Mouse (Mus musculus) midbrain, postnatal 0 days (tissue): ENCODE measurements at regions not wholly inside any gene's neighbourhood (a gene's known extent, or its start where the extent isn't known, plus 50 kb on each side); places are given as distances from the start of the nearest gene placed in this dataset.

Source experiments
- ATAC-seq: fragments of 200-750 bp; cut with Nextera tagmentation; 2 replicates; pipeline ENCODE4 v1.8.0; 2017; ENCODE audit warnings: moderate number of reproducible peaks, mild to moderate bottlenecking, moderate TSS enrichment, moderate library complexity; ENCODE audit not compliant: low FRiP score
- DNase-seq: peaks from one replicate; pipeline ENCODE4 v3.0.0-alpha.2; 2015; ENCODE audit warnings: low spot score
- H3K27ac ChIP-seq: fragments of 300-500 bp; sonication (generic); 2 replicates; pipeline ENCODE4 v1.5.1; 2014; ENCODE audit warnings: low read depth, mild to moderate bottlenecking, low read length, mixed read lengths
- H3K27me3 ChIP-seq: fragments of 300-500 bp; sonication (generic); 2 replicates; pipeline ENCODE4 v1.6.1; 2014; ENCODE audit warnings: low read length, control low read depth, mixed read lengths; ENCODE audit not compliant: insufficient read depth
- H3K36me3 ChIP-seq: fragments of 300-500 bp; sonication (generic); 2 replicates; pipeline ENCODE4 v1.6.1; 2014; ENCODE audit warnings: low read length, control low read depth, mixed read lengths; ENCODE audit not compliant: insufficient read depth
- H3K4me1 ChIP-seq: fragments of 300-500 bp; sonication (generic); 2 replicates; pipeline ENCODE4 v1.6.1; 2014; ENCODE audit warnings: mild to moderate bottlenecking, control low read depth, antibody characterized with exemption, low read length, mixed read lengths; ENCODE audit not compliant: insufficient read depth
- H3K4me2 ChIP-seq: fragments of 300-500 bp; sonication (generic); 2 replicates; pipeline ENCODE4 v1.6.1; 2014; ENCODE audit warnings: low read depth, mild to moderate bottlenecking, low read length, mixed read lengths; ENCODE audit not compliant: poor library complexity, severe bottlenecking
- H3K4me3 ChIP-seq: fragments of 300-500 bp; sonication (generic); 2 replicates; pipeline ENCODE4 v1.5.1; 2014; ENCODE audit warnings: low read depth, mild to moderate bottlenecking, low read length, moderate library complexity
- H3K9ac ChIP-seq: fragments of 300-500 bp; sonication (generic); replicated peaks from 2 replicates; pipeline ENCODE4 v1.6.1; 2014; ENCODE audit warnings: mild to moderate bottlenecking, low read length, moderate library complexity, mixed read lengths; ENCODE audit not compliant: poor library complexity, severe bottlenecking
- H3K9me3 ChIP-seq: fragments of 300-500 bp; sonication (generic); 2 replicates; pipeline ENCODE4 v1.6.1; 2016; ENCODE audit warnings: low read length, control low read depth
- CTCF ChIP-seq: IDR thresholded peaks from 2 replicates; pipeline ENCODE4 v1.5.1; 2016; ENCODE audit warnings: antibody characterized with exemption, mild to moderate bottlenecking
- WGBS: fragments of 180-500 bp; shearing (Covaris S2); extraction: QIAGEN DNeasy Blood & Tissue Kit; methylation state at CpG from one replicate; pipeline ENCODE4 v1.1.7; 2014; 5-methylcytosine and 5-hydroxymethylcytosine counted together

DNA sequence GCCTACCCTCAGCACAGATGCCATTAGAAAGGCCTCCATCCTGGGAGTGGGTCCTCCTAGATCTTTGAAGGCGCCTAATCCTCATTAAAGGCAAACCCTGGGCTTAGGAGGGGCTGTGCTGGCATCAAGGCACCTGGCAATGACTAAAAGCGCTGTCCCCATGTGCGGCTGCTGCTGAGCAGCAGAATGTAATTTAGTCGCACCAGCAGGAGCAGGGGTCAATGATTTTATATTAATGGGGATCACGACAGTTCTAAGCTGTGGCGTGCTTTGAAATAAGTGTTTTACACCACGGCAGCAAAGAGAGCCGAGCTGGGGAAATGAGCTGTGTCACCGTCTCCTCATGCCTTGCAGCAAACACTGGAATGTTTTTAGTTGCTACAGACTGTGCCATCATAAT, 982.3 kb upstream of the Mms22l start:
- Histone ChIP-seq H3K9ac (no peak overlapping the region), H3K4me2 (peak overlapping the region; percentile 37), H3K4me3 (peak overlapping the region; percentile 12; the same call in 1 of the 2 replicates), H3K27me3 (no peaks in the 10 kb centered on the region), H3K27ac (0 out of 2 replicates have a peak overlapping the region, but pooled peaks have one; percentile 38), H3K36me3 (no peaks in the 10 kb centered on the region), H3K4me1 (no peaks in the 10 kb centered on the region), H3K9me3 (no peaks in the 10 kb centered on the region)
- 11% methylated on average over 9 of the region's 9 CpGs for WGBS
- no peak for TF ChIP-seq CTCF
- peak; percentile 49 for DNase-seq
- peak; percentile 62; the same call in 1 of the 2 replicates for ATAC-seq
